Mouse (Mus musculus) hindbrain, embryonic 14.5 days (tissue): ENCODE data around the gene Acrbp. TPM values are rescaled to one million over a fixed set of nuclear protein-coding genes. Genes with fewer than 3 reads are reported as not detected.
A peak's percentile ranks its signal among the peaks of the same experiment; 100 is the strongest.

Experiments
- ATAC-seq: fragments of 200-750 bp; cut with Nextera tagmentation; 2 replicates; pipeline ENCODE4 v1.8.0; 2017; ENCODE audit warnings: moderate number of reproducible peaks, mild to moderate bottlenecking, moderate TSS enrichment, moderate library complexity; ENCODE audit not compliant: low FRiP score
- DNase-seq: peaks from one replicate; pipeline ENCODE4 v3.0.0-alpha.2; 2015; ENCODE audit warnings: low spot score
- H3K27ac ChIP-seq: fragments of 300-500 bp; sonication (generic); 2 replicates; pipeline ENCODE4 v1.5.1; 2014; ENCODE audit warnings: mild to moderate bottlenecking, moderate library complexity
- H3K27me3 ChIP-seq: fragments of 300-500 bp; sonication (generic); 2 replicates; pipeline ENCODE4 v1.6.1; 2014; ENCODE audit warnings: mild to moderate bottlenecking, low read length, mixed read lengths; ENCODE audit not compliant: control insufficient read depth, insufficient read depth
- H3K36me3 ChIP-seq: fragments of 300-500 bp; sonication (generic); replicated peaks from 2 replicates; pipeline ENCODE4 v1.6.1; 2014; ENCODE audit not compliant: control insufficient read depth, insufficient read depth
- H3K4me1 ChIP-seq: fragments of 300-500 bp; sonication (generic); replicated peaks from 2 replicates; pipeline ENCODE4 v1.6.1; 2014; ENCODE audit warnings: antibody characterized with exemption, low read length, mixed read lengths; ENCODE audit not compliant: control insufficient read depth, insufficient read depth
- H3K4me2 ChIP-seq: fragments of 300-500 bp; sonication (generic); replicated peaks from 2 replicates; pipeline ENCODE4 v1.6.1; 2014; ENCODE audit warnings: mild to moderate bottlenecking, moderate library complexity
- H3K4me3 ChIP-seq: fragments of 300-500 bp; sonication (generic); replicated peaks from 2 replicates; pipeline ENCODE4 v1.5.1; 2014; ENCODE audit warnings: mild to moderate bottlenecking, low read length
- H3K9ac ChIP-seq: fragments of 300-500 bp; sonication (generic); 2 replicates; pipeline ENCODE4 v1.6.1; 2014
- H3K9me3 ChIP-seq: fragments of 300-500 bp; sonication (generic); 2 replicates; pipeline ENCODE4 v1.6.1; 2016; ENCODE audit warnings: low read length; ENCODE audit not compliant: control insufficient read depth
- WGBS: fragments of 180-500 bp; shearing (Covaris S2); extraction: QIAGEN DNeasy Blood & Tissue Kit; methylation state at CpG from one replicate; pipeline ENCODE4 v1.1.7; 2014; 5-methylcytosine and 5-hydroxymethylcytosine counted together
- polyA plus RNA-seq: library from polyadenylated mRNA; unstranded; fragments of >200 nt; fragmentation: Nextera tagmentation; extraction: Ambion mirVana; gene quantifications from 2 replicates; pipeline ENCODE4 v1.2.1, GENCODE M21; 2014

Acrbp gene
- polyA plus RNA-seq, 1 experiment from 2014 or later = 17.1 TPM

DNA sequence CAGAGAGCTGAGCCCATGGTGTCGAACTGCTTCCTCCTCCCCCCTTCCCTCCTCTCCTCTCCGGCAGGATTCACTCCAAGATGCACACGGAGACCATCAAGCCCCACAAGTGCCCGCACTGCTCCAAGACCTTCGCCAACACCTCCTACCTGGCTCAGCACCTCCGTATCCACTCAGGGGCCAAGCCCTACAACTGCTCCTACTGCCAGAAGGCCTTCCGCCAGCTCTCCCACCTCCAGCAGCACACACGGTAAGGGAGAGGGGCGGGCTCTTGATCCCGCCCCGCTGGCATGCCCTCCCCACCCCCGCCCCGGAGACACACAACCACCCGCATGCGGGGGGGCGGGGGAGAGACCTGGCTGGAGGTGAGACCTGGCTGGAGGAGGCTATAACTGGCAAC, 17.9 kb upstream of the Acrbp start:
- WGBS = 91% methylated on average over 16 of the region's 16 CpGs
- peak; percentile 43; the same call in 1 of the 2 replicates for ATAC-seq

DNA sequence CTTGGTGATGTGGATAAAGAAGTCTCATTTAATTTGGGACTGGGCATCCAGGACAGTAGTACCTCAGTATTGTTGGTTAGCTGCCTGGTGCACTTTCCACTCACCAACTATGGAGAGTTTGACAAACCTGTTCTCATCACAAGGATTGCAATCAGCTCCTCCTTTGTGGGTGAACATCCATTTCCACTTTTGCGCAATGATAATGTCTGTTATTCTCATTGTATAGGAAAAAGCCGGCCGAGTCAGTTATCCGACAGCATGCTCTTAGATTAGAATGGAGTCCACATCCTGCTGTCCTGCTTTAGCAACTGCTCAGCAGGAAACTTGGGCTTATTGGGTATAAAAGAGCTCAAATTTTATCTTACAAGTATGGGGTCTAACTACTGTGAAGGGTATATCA, 10.8 kb upstream of the Acrbp start:
- Histone ChIP-seq H3K36me3 (peaks cover 47% of the 10 kb centered on the region), H3K4me1 (peaks cover 10% of the 10 kb centered on the region; the same call in 1 of the 2 replicates), H3K27ac (peak overlapping the region; percentile 60; the same call in 1 of the 2 replicates), H3K4me2 (peak overlapping the region; percentile 85), H3K9ac (no peak overlapping the region), H3K4me3 (no peak overlapping the region), H3K27me3 (no peaks in the 10 kb centered on the region), H3K9me3 (no peaks in the 10 kb centered on the region)
- ATAC-seq (no peak), DNase-seq (no peak)
- WGBS = 92% methylated on average over 4 of the region's 4 CpGs

More for the DNA sequence above, 17.9 kb upstream of the Acrbp start:
- H3K27me3 ChIP-seq = no peaks in the 10 kb centered on the region
- peaks cover 80% of the 10 kb centered on the region for H3K36me3 ChIP-seq
- no peak overlapping the region for H3K4me2 ChIP-seq
- no peaks in the 10 kb centered on the region for H3K9me3 ChIP-seq
- DNase-seq = no peak
- H3K27ac ChIP-seq = no peak overlapping the region
- no peaks in the 10 kb centered on the region for H3K4me1 ChIP-seq
- no peak overlapping the region for H3K4me3 ChIP-seq
- H3K9ac ChIP-seq = no peak overlapping the region

- 6% methylated on average over 8 of the region's 8 CpGs for WGBS
- Histone ChIP-seq H3K4me2 (peak overlapping the region; percentile 85), H3K4me1 (peaks cover 10% of the 10 kb centered on the region; the same call in 1 of the 2 replicates), H3K27ac (peak overlapping the region; percentile 60; the same call in 1 of the 2 replicates), H3K4me3 (peak overlapping the region; percentile 69), H3K9me3 (no peaks in the 10 kb centered on the region), H3K36me3 (peaks cover 47% of the 10 kb centered on the region), H3K27me3 (no peaks in the 10 kb centered on the region), H3K9ac (peak overlapping the region; percentile 48)
- DNase-seq (no peak), ATAC-seq (peak; percentile 40)
Measured at GRCm38 (mm10) chr6:125039131-125039530, 10.4 kb upstream of the Acrbp start.

DNA sequence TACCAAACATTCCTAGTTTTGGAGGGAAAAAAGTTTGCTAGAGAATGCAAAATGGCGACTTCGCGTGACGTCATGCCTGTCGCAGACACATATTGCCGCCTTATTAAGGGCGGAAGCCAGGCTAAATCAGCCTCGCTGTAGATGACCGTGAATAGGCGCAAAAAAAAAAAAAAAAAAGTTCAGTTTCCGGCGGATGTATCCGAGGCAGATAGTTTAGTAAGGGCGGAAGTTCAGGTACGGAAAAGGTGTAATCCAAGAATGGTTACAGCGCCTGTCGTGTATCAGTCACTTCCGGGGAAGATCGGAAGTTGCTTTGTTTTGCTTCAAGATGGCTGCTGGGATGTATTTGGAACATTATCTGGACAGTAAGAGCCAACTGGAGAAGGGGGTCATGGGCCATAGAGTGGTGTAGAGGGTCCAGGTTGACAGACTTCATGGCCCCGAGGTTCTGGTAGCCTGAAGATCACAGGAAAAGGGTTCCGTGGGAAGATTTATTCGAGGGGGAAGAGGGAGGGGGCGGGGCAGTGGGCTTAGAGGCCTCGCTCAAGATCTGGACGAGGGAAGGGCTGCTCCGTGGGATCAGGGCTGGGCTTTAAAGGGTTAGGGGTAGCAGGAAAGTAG, 9.8 kb upstream of the Acrbp start, which contains the start of gene Ing4:
TSS of gene Ing4 (plus strand) at position 228 of the 621 bp plus-strand sequence.
- peak; percentile 96 for ATAC-seq
- WGBS = under 1% methylated on average over 26 of the region's 26 CpGs
- Histone ChIP-seq H3K4me1 (peaks cover 10% of the 10 kb centered on the region; the same call in 1 of the 2 replicates), H3K9me3 (no peaks in the 10 kb centered on the region), H3K4me3 (peak within 1 kb of the TSS; percentile 69), H3K27ac (peak within 1 kb of the TSS; percentile 79), H3K4me2 (peak within 1 kb of the TSS; percentile 85), H3K27me3 (no peaks in the 10 kb centered on the region), H3K36me3 (peaks cover 47% of the 10 kb centered on the region), H3K9ac (peak within 1 kb of the TSS; percentile 78)
- DNase-seq = peak; percentile 98

GRCm38 (mm10) chr6:125040221-125040620, 9.3 kb upstream of the Acrbp start:
- H3K4me3 ChIP-seq = peak overlapping the region; percentile 69
- no peaks in the 10 kb centered on the region for H3K27me3 ChIP-seq
- H3K27ac ChIP-seq = peak overlapping the region; percentile 79
- H3K9me3 ChIP-seq = no peaks in the 10 kb centered on the region
- WGBS = 20% methylated on average over 7 of the region's 7 CpGs
- ATAC-seq (no peak), DNase-seq (no peak)
- H3K4me1 ChIP-seq = peaks cover 10% of the 10 kb centered on the region; the same call in 1 of the 2 replicates
- peaks cover 47% of the 10 kb centered on the region for H3K36me3 ChIP-seq
- H3K9ac ChIP-seq = peak overlapping the region; percentile 78
- peak overlapping the region; percentile 85 for H3K4me2 ChIP-seq

DNA sequence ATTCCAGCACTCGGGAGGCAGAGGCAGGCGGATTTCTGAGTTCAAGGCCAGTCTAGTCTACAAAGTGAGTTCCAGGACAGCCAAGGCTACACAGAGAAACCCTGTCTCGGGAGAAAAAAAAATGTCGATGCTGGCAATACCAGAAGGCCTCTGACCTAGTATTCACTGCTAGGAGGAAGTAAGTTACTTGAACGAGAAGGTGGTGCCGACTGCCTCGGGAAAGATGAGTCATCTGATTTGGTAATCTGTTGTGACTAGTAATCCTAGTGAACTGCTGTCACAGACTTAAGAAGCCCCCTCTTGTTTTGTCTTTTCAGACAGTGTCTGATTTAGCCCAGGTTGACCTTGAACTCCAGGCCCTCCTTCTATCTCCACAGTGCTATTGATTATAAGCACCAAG, 8.4 kb upstream of the Acrbp start:
- WGBS = 93% methylated on average over 7 of the region's 7 CpGs
- peaks cover 47% of the 10 kb centered on the region for H3K36me3 ChIP-seq
- no peaks in the 10 kb centered on the region for H3K27me3 ChIP-seq
- H3K27ac ChIP-seq = no peak overlapping the region
- peak overlapping the region; percentile 85; the same call in 1 of the 2 replicates for H3K4me2 ChIP-seq
- DNase-seq (no peak), ATAC-seq (no peak)
- H3K4me1 ChIP-seq = peaks cover 10% of the 10 kb centered on the region; the same call in 1 of the 2 replicates
- no peaks in the 10 kb centered on the region for H3K9me3 ChIP-seq
- no peak overlapping the region for H3K9ac ChIP-seq
- H3K4me3 ChIP-seq = 0 out of 2 replicates have a peak overlapping the region, but pooled peaks have one; percentile 69

GRCm38 (mm10) chr6:125042081-125042480, 7.4 kb upstream of the Acrbp start:
- H3K36me3 ChIP-seq = peaks cover 48% of the 10 kb centered on the region
- no peak overlapping the region for H3K9ac ChIP-seq
- H3K9me3 ChIP-seq = no peaks in the 10 kb centered on the region
- no peak overlapping the region for H3K4me3 ChIP-seq
- no peak for DNase-seq
- WGBS = 94% methylated on average over 7 of the region's 7 CpGs
- no peaks in the 10 kb centered on the region for H3K27me3 ChIP-seq
- no peak for ATAC-seq
- no peak overlapping the region for H3K27ac ChIP-seq
- H3K4me1 ChIP-seq = peaks cover 10% of the 10 kb centered on the region; the same call in 1 of the 2 replicates
- H3K4me2 ChIP-seq = no peak overlapping the region

GRCm38 (mm10) chr6:125046691-125047090, 2.8 kb upstream of the Acrbp start:
- ATAC-seq = peak; percentile 40
- Histone ChIP-seq H3K27me3 (no peaks in the 10 kb centered on the region), H3K9me3 (no peaks in the 10 kb centered on the region), H3K36me3 (peaks cover 81% of the 10 kb centered on the region), H3K27ac (no peak overlapping the region), H3K4me2 (no peak overlapping the region), H3K4me1 (no peaks in the 10 kb centered on the region), H3K9ac (no peak overlapping the region), H3K4me3 (no peak overlapping the region)
- peak; percentile 84 for DNase-seq
- WGBS = 35% methylated on average over 5 of the region's 5 CpGs

GRCm38 (mm10) chr6:125051237-125051636, 1.7 kb downstream of the Acrbp start:
- H3K4me3 ChIP-seq = no peak overlapping the region
- no peaks in the 10 kb centered on the region for H3K9me3 ChIP-seq
- no peak for DNase-seq
- peaks cover 87% of the 10 kb centered on the region for H3K36me3 ChIP-seq
- no peaks in the 10 kb centered on the region for H3K27me3 ChIP-seq
- H3K9ac ChIP-seq = no peak overlapping the region
- 75% methylated on average over 5 of the region's 5 CpGs for WGBS
- no peak overlapping the region for H3K27ac ChIP-seq
- H3K4me1 ChIP-seq = no peaks in the 10 kb centered on the region
- no peak for ATAC-seq
- H3K4me2 ChIP-seq = no peak overlapping the region
